Mouse (Mus musculus) small intestine, adult 10 weeks (tissue): ENCODE data around the gene Gm5346. TPM values are rescaled to one million over a fixed set of nuclear protein-coding genes. Genes with fewer than 3 reads are reported as not detected.

ENCODE experiments used
- polyA plus RNA-seq: library from polyadenylated mRNA; stranded (reverse); fragments of 350-450 nt; fragmentation: Illumina TruSeq; extraction: RNeasy Lipid Tissue Mini Kit (QIAGEN cat#74804); gene quantifications from one replicate; pipeline ENCODE4 v1.2.3, GENCODE M21; 2014; ENCODE audit warnings: low replicate concordance

Gene Gm5346
- not detected for polyA plus RNA-seq

DNA sequence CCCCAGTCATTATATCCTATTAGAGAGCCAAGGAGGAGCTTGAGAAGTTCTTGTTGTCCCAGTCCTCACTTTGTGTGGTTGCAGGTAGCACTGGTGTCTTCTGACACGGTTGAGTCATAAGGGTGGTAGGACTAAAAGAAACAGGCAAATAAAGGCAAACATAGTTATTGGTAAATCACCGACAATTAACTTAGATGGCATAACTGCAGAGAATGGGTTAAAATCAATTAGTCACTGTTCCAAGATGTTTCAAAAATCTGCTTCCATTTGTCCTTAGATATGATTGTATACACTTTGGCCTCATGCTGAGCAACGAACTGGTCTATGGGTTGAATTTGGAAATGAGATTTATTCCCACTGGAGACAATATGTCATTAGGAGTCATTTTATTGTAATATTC lies at the start of gene Gm5346:
Gm5346 (minus strand) TSS at position 101 of the 400 bp plus-strand sequence.

DNA sequence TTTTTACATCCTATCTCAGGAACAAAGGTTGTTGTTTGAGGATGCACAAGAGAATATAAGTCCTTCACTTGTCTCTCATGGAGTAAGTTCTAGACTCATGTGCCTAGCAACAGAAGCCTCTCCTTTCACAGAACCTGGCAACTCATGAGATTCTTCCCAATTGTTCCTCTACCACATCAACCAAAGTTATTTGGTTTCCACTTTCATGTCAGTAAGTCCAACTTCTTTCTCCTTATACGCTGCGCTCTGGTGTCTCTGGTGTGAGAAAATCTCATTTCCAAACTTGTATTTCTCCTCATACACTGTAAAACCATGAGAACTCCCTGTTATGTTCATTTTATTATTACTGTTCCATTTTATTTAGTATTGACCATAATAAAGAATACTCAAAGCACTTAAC lies 50.5 kb downstream of the Gm5346 start, which contains the start of gene Adam26a:
Adam26a (minus strand) TSS at position 101 of the 400 bp plus-strand sequence.

Other genes starting within 250 kb of the Gm5346 start
- not detected for gene Adam26b, start 99.2 kb downstream of the Gm5346 start, polyA plus RNA-seq
- gene Adam26a, start 50.6 kb downstream of the Gm5346 start, polyA plus RNA-seq = not detected
- not detected for gene Adam34, start 82.8 kb upstream of the Gm5346 start, polyA plus RNA-seq